Mouse (Mus musculus) activated CD4-positive, CD25-positive, alpha-beta regulatory T cell (primary cell): ENCODE results near the gene Jazf1. TPM values are rescaled to one million over a fixed set of nuclear protein-coding genes. Genes with fewer than 3 reads are reported as not detected.

ENCODE experiments used
- polyA plus RNA-seq, 2 experiments: library from polyadenylated mRNA; unstranded; fragments of 100-300 nt; shearing (Covaris generic); gene quantifications; one replicate each; pipeline ENCODE4 v1.2.1; 2017

The Jazf1 gene
- polyA plus RNA-seq = 1 to 10 TPM; 2.8 to 6.6 TPM

GRCm38 (mm10) chr6:53067989-53068874, at the start of gene Jazf1:
Gene Jazf1, minus strand, starts transcription at chr6:53068631.

Other genes starting within 250 kb of the Jazf1 start
- 1 to 10 TPM in 1 of 2 experiments, not detected in 1; 1.3 TPM for gene Creb5, start 218.6 kb upstream of the Jazf1 start, polyA plus RNA-seq